Mouse (Mus musculus) MEL (cell line): Measurements from ENCODE around the gene Evpl.

Source experiments
- EP300 ChIP-seq, 2 experiments: IDR thresholded peaks; 2 replicates each; pipeline ENCODE4 v1.6.1; 2011; ENCODE audit warnings: improper control_type of control experiment in 2 of 2, low read length in 2 of 2, low read depth in 1 of 2, mild to moderate bottlenecking in 1 of 2
- MAFK ChIP-seq: IDR thresholded peaks from 2 replicates; pipeline ENCODE4 v1.6.1; 2011; ENCODE audit warnings: low read depth, mild to moderate bottlenecking, low read length, improper control_type of control experiment, borderline replicate concordance

DNA sequence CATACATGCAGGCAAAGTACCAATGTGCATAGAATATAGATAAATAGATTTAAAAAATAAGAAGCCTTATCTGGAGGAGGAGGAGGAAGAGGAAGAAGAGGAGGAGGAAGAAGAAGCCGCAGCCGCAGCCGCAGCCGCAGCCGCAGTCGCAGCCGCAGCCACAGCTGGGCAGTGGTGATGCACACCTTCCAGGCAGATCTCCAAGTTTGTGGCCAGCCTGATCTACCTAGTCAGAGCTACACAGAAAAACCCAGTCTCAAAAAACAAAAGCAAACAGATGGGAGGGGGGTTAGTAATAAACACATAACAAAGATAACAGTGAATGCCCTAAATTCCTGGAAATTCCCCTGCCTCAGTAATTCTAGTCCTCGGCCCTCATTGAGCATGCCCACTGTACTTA is 43.3 kb downstream of the Evpl start:
- TF ChIP-seq EP300 (IDR thresholded peaks at IDR 0.05; ENCODE audit: low read depth in 1 of 2, low read length in 2 of 2) (peak; percentile 81 to 89), MAFK (peak; percentile 89; the same call in 1 of the 2 replicates)
